Mouse (Mus musculus) thymus, adult 2 months (tissue): ENCODE results near the gene Gpc5. TPM values are rescaled to one million over a fixed set of nuclear protein-coding genes. Genes with fewer than 3 reads are reported as not detected.

Experiments
- DNase-seq: peaks from one replicate; pipeline ENCODE4 v3.0.0; 2021
- H3K27ac ChIP-seq: fragments of 200-500 bp; 2 replicates; pipeline ENCODE4 v1.5.1; 2012; ENCODE audit warnings: low read length, control low read depth; ENCODE audit not compliant: control insufficient read depth, insufficient read depth
- H3K27me3 ChIP-seq: fragments of 200-500 bp; 2 replicates; pipeline ENCODE4 v1.6.1; 2012; ENCODE audit warnings: mild to moderate bottlenecking, low read length, moderate library complexity, mixed read lengths; ENCODE audit not compliant: control insufficient read depth, insufficient read depth
- H3K36me3 ChIP-seq: fragments of 200-500 bp; 2 replicates; pipeline ENCODE4 v1.6.1; 2012; ENCODE audit warnings: mild to moderate bottlenecking, low read length, moderate library complexity; ENCODE audit not compliant: control insufficient read depth, insufficient read depth
- H3K4me1 ChIP-seq: fragments of 200-500 bp; replicated peaks from 2 replicates; pipeline ENCODE4 v1.6.1; 2012; ENCODE audit warnings: low read length; ENCODE audit not compliant: control insufficient read depth, insufficient read depth
- H3K4me3 ChIP-seq: fragments of 200-500 bp; 2 replicates; pipeline ENCODE4 v1.5.1; 2012; ENCODE audit warnings: mild to moderate bottlenecking, low read length, control low read depth, moderate library complexity; ENCODE audit not compliant: control insufficient read depth, insufficient read depth
- CTCF ChIP-seq: fragments of 200-500 bp; IDR thresholded peaks from 2 replicates; pipeline ENCODE4 v1.5.1; 2012; ENCODE audit warnings: mild to moderate bottlenecking, control low read depth, low read length, moderate library complexity, borderline replicate concordance; ENCODE audit not compliant: control insufficient read depth, poor library complexity, insufficient read depth; ENCODE audit errors: extremely low read depth
- POLR2A ChIP-seq: fragments of 200-500 bp; IDR thresholded peaks from 2 replicates; pipeline ENCODE4 v1.6.1; 2012; ENCODE audit warnings: mild to moderate bottlenecking, low read length, control low read depth, moderate library complexity; ENCODE audit not compliant: control insufficient read depth, poor library complexity, insufficient read depth; ENCODE audit errors: extremely low read depth
- WGBS: fragments of 180-500 bp; shearing (Covaris S2); methylation state at CpG from one replicate; pipeline ENCODE4 v1.1.7; 2018; 5-methylcytosine and 5-hydroxymethylcytosine counted together
- polyA plus RNA-seq: library from polyadenylated mRNA; depleted of rRNA; stranded (reverse); fragments of >200 nt; gene quantifications from 2 replicates; pipeline ENCODE4 v1.2.3, GENCODE M21; 2012

The Gpc5 gene
- polyA plus RNA-seq, 1 experiment: 0.18 TPM

GRCm38 (mm10) chr14:115371131-115371530, 279.1 kb downstream of the Gpc5 start:
- WGBS: 15% methylated on average over 1 of the region's 1 CpGs
- Histone ChIP-seq H3K36me3 (no peaks in the 10 kb centered on the region), H3K27me3 (no peaks in the 10 kb centered on the region), H3K4me1 (no peaks in the 10 kb centered on the region), H3K4me3 (no peak overlapping the region), H3K27ac (no peak overlapping the region)
- no peak for TF ChIP-seq POLR2A
- TF ChIP-seq CTCF: no peak
- DNase-seq: peak; percentile 15

GRCm38 (mm10) chr14:115391831-115392230, 299.8 kb downstream of the Gpc5 start:
- H3K36me3 ChIP-seq: no peaks in the 10 kb centered on the region
- H3K27ac ChIP-seq: no peak overlapping the region
- H3K4me1 ChIP-seq: no peaks in the 10 kb centered on the region
- DNase-seq: no peak
- no peak for TF ChIP-seq POLR2A
- TF ChIP-seq CTCF: no peak
- WGBS: 44% methylated on average over 3 of the region's 3 CpGs
- no peaks in the 10 kb centered on the region for H3K27me3 ChIP-seq
- H3K4me3 ChIP-seq: no peak overlapping the region

DNA sequence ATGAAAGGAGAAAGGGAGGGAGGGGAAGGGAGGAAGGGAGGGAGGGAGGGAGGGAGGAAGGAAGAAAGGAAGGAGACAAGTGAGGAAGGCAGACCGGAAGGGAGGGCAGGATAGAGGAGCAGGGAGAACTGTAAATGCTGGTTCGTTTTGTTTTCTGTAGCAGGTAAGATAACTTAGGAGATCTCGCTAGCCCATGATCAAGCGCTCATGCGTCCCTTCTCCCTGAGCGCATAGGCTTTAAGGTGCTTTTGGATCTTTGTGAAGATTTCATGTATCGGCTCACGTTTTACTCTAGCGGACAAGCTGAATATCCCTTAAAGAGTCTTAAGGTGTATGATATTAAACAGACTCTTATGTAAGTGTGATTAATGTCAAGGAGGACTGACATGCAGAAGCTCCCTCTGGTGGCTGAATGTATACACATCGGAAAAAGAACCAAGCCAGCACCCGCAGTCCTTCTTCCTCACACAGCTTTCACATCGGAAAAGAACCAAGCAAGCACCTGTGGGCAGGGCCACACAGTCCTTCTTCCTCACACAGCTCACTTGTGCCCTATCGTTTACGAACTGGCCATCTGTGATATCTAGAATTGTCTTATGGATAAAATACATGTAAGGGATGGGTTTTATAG, 301.0 kb downstream of the Gpc5 start:
- WGBS: 45% methylated on average over 14 of the region's 14 CpGs
- Histone ChIP-seq H3K27me3 (no peaks in the 10 kb centered on the region), H3K27ac (no peak overlapping the region), H3K4me3 (no peak overlapping the region), H3K4me1 (no peaks in the 10 kb centered on the region), H3K36me3 (no peaks in the 10 kb centered on the region)
- DNase-seq: peak; percentile 13
- no peak for TF ChIP-seq POLR2A
- TF ChIP-seq CTCF: no peak

- Histone ChIP-seq H3K4me3 (no peak overlapping the region), H3K4me1 (no peaks in the 10 kb centered on the region), H3K27me3 (no peaks in the 10 kb centered on the region), H3K36me3 (no peaks in the 10 kb centered on the region), H3K27ac (no peak overlapping the region)
- TF ChIP-seq POLR2A: no peak
- no peak for TF ChIP-seq CTCF
- WGBS: 87% methylated on average over 5 of the region's 5 CpGs
- DNase-seq: no peak
Measured at GRCm38 (mm10) chr14:115406596-115406995, 314.6 kb downstream of the Gpc5 start.

GRCm38 (mm10) chr14:115407309-115407930, 315.4 kb downstream of the Gpc5 start:
- Histone ChIP-seq H3K4me3 (no peak overlapping the region), H3K36me3 (no peaks in the 10 kb centered on the region), H3K4me1 (no peaks in the 10 kb centered on the region), H3K27me3 (no peaks in the 10 kb centered on the region), H3K27ac (no peak overlapping the region)
- WGBS: 56% methylated on average over 2 of the region's 2 CpGs
- no peak for DNase-seq
- no peak for TF ChIP-seq CTCF
- TF ChIP-seq POLR2A: no peak

GRCm38 (mm10) chr14:115410881-115411280, 318.9 kb downstream of the Gpc5 start:
- no peak for DNase-seq
- WGBS: 91% methylated on average over 1 of the region's 1 CpGs
- no peak overlapping the region for H3K4me3 ChIP-seq
- TF ChIP-seq CTCF: no peak
- no peak for TF ChIP-seq POLR2A
- no peaks in the 10 kb centered on the region for H3K27me3 ChIP-seq
- H3K36me3 ChIP-seq: no peaks in the 10 kb centered on the region
- no peak overlapping the region for H3K27ac ChIP-seq
- H3K4me1 ChIP-seq: no peaks in the 10 kb centered on the region
